Mouse (Mus musculus) limb, embryonic 11.5 days (tissue): ENCODE data around the gene Rnpep. TPM values are rescaled to one million over a fixed set of nuclear protein-coding genes. Genes with fewer than 3 reads are reported as not detected.
A peak's percentile ranks its signal among the peaks of the same experiment; 100 is the strongest.

ENCODE experiments used
- ATAC-seq: fragments of 200-750 bp; cut with Nextera tagmentation; 2 replicates; pipeline ENCODE4 v1.8.0; 2017; ENCODE audit warnings: low read depth; ENCODE audit not compliant: insufficient number of reproducible peaks, low FRiP score, low TSS enrichment
- DNase-seq: peaks from one replicate; pipeline ENCODE4 v3.0.0-alpha.2; 2015; ENCODE audit warnings: low spot score
- H3K27ac ChIP-seq: fragments of 300-500 bp; sonication (generic); replicated peaks from 2 replicates; pipeline ENCODE4 v1.5.1; 2014; ENCODE audit warnings: low read depth, mild to moderate bottlenecking, low read length
- H3K27me3 ChIP-seq: fragments of 300-500 bp; sonication (generic); 2 replicates; pipeline ENCODE4 v1.6.1; 2014; ENCODE audit warnings: mild to moderate bottlenecking, low read length, mixed read lengths; ENCODE audit not compliant: control insufficient read depth, insufficient read depth
- H3K36me3 ChIP-seq: fragments of 300-500 bp; sonication (generic); 2 replicates; pipeline ENCODE4 v1.6.1; 2014; ENCODE audit warnings: mild to moderate bottlenecking, low read length, moderate library complexity, mixed read lengths; ENCODE audit not compliant: control insufficient read depth, insufficient read depth
- H3K4me1 ChIP-seq: fragments of 300-500 bp; sonication (generic); 2 replicates; pipeline ENCODE4 v1.6.1; 2014; ENCODE audit warnings: low read length, mixed read lengths; ENCODE audit not compliant: control insufficient read depth, insufficient read depth
- H3K4me2 ChIP-seq: fragments of 300-500 bp; sonication (generic); 2 replicates; pipeline ENCODE4 v1.6.1; 2014; ENCODE audit warnings: low read depth, mild to moderate bottlenecking, moderate library complexity; ENCODE audit not compliant: severe bottlenecking
- H3K4me3 ChIP-seq: fragments of 300-500 bp; sonication (generic); 2 replicates; pipeline ENCODE4 v1.5.1; 2014; ENCODE audit warnings: low read depth, low read length
- H3K9ac ChIP-seq: fragments of 300-500 bp; sonication (generic); 2 replicates; pipeline ENCODE4 v1.6.1; 2014; ENCODE audit warnings: mild to moderate bottlenecking, low read length
- H3K9me3 ChIP-seq: fragments of 300-500 bp; sonication (generic); 2 replicates; pipeline ENCODE4 v1.6.1; 2016; ENCODE audit warnings: low read length; ENCODE audit not compliant: control insufficient read depth
- WGBS: fragments of 180-500 bp; shearing (Covaris S2); extraction: QIAGEN DNeasy Blood & Tissue Kit; methylation state at CpG from one replicate; pipeline ENCODE4 v1.1.7; 2014; 5-methylcytosine and 5-hydroxymethylcytosine counted together
- polyA plus RNA-seq: library from polyadenylated mRNA; unstranded; fragments of >200 nt; fragmentation: Nextera tagmentation; extraction: Ambion mirVana; gene quantifications from 2 replicates; pipeline ENCODE4 v1.2.1, GENCODE M21; 2014

Gene Rnpep
- polyA plus RNA-seq, 1 experiment from 2014 or later, result 112 TPM

- H3K4me2 ChIP-seq, result no peak overlapping the region
- DNase-seq (no peak), ATAC-seq (no peak)
- 78% methylated on average over 6 of the region's 6 CpGs for WGBS
- peaks cover 7% of the 10 kb centered on the region for H3K4me1 ChIP-seq
- H3K36me3 ChIP-seq, result peaks cover 13% of the 10 kb centered on the region; the same call in 1 of the 2 replicates
- H3K9me3 ChIP-seq, result no peaks in the 10 kb centered on the region
- H3K4me3 ChIP-seq, result no peak overlapping the region
- H3K27ac ChIP-seq, result no peak overlapping the region
- H3K27me3 ChIP-seq, result no peaks in the 10 kb centered on the region
- no peak overlapping the region for H3K9ac ChIP-seq
Observed at GRCm38 (mm10) chr1:135311356-135311755, 27.5 kb upstream of the Rnpep start.

- H3K27me3 ChIP-seq, result no peaks in the 10 kb centered on the region
- peaks cover 7% of the 10 kb centered on the region for H3K36me3 ChIP-seq
- no peak for ATAC-seq
- no peak overlapping the region for H3K4me3 ChIP-seq
- WGBS, result 85% methylated on average over 5 of the region's 5 CpGs
- no peak overlapping the region for H3K27ac ChIP-seq
- no peaks in the 10 kb centered on the region for H3K4me1 ChIP-seq
- H3K4me2 ChIP-seq, result no peak overlapping the region
- DNase-seq, result no peak
- no peak overlapping the region for H3K9ac ChIP-seq
- no peaks in the 10 kb centered on the region for H3K9me3 ChIP-seq
Observed at GRCm38 (mm10) chr1:135290908-135291307, 7.0 kb upstream of the Rnpep start.

- Histone ChIP-seq H3K4me3 (no peak overlapping the region), H3K27me3 (no peaks in the 10 kb centered on the region), H3K27ac (no peak overlapping the region), H3K36me3 (no peaks in the 10 kb centered on the region), H3K4me2 (no peak overlapping the region), H3K9me3 (no peaks in the 10 kb centered on the region), H3K9ac (no peak overlapping the region), H3K4me1 (no peaks in the 10 kb centered on the region)
- ATAC-seq (no peak), DNase-seq (no peak)
- 59% methylated on average over 2 of the region's 2 CpGs for WGBS
Observed at GRCm38 (mm10) chr1:135286311-135286710, 2.4 kb upstream of the Rnpep start.

- Histone ChIP-seq H3K4me2 (peak overlapping the region; percentile 87), H3K27ac (peak overlapping the region; percentile 16; the same call in 1 of the 2 replicates), H3K27me3 (no peaks in the 10 kb centered on the region), H3K4me1 (no peaks in the 10 kb centered on the region), H3K9me3 (no peaks in the 10 kb centered on the region), H3K9ac (peak overlapping the region; percentile 94), H3K36me3 (no peaks in the 10 kb centered on the region; the same call in 1 of the 2 replicates), H3K4me3 (peak overlapping the region; percentile 85)
- ATAC-seq (peak; percentile 71), DNase-seq (peak; percentile 66)
- WGBS, result under 1% methylated on average over 48 of the region's 48 CpGs
Observed at GRCm38 (mm10) chr1:135283287-135283825, 528 bp downstream of the Rnpep start.

- no peak for ATAC-seq
- WGBS, result 35% methylated on average over 13 of the region's 13 CpGs
Observed at GRCm38 (mm10) chr1:135282536-135283286, 1.2 kb downstream of the Rnpep start.

GRCm38 (mm10) chr1:135281841-135282240 is 2.0 kb downstream of the Rnpep start:
- no peak overlapping the region for H3K4me3 ChIP-seq
- H3K27me3 ChIP-seq, result no peaks in the 10 kb centered on the region
- DNase-seq (no peak), ATAC-seq (no peak)
- H3K9ac ChIP-seq, result no peak overlapping the region
- 96% methylated on average over 17 of the region's 17 CpGs for WGBS
- H3K4me2 ChIP-seq, result no peak overlapping the region
- no peaks in the 10 kb centered on the region for H3K4me1 ChIP-seq
- no peak overlapping the region for H3K27ac ChIP-seq
- no peaks in the 10 kb centered on the region for H3K9me3 ChIP-seq
- no peaks in the 10 kb centered on the region; the same call in 1 of the 2 replicates for H3K36me3 ChIP-seq

More at GRCm38 (mm10) chr1:135282536-135283286, 1.2 kb downstream of the Rnpep start:
- H3K4me1 ChIP-seq, result no peaks in the 10 kb centered on the region
- H3K9me3 ChIP-seq, result no peaks in the 10 kb centered on the region
- DNase-seq, result no peak
- H3K4me2 ChIP-seq, result peak overlapping the region; percentile 87
- H3K27ac ChIP-seq, result no peak overlapping the region
- no peaks in the 10 kb centered on the region; the same call in 1 of the 2 replicates for H3K36me3 ChIP-seq
- H3K9ac ChIP-seq, result peak overlapping the region; percentile 94
- no peaks in the 10 kb centered on the region for H3K27me3 ChIP-seq
- H3K4me3 ChIP-seq, result peak overlapping the region; percentile 85

- Histone ChIP-seq H3K4me1 (no peaks in the 10 kb centered on the region), H3K4me3 (no peak overlapping the region), H3K9me3 (no peaks in the 10 kb centered on the region), H3K27ac (no peak overlapping the region), H3K9ac (no peak overlapping the region), H3K27me3 (no peaks in the 10 kb centered on the region), H3K36me3 (peaks cover 5% of the 10 kb centered on the region; the same call in 1 of the 2 replicates), H3K4me2 (no peak overlapping the region)
- DNase-seq (no peak), ATAC-seq (no peak)
- 89% methylated on average over 9 of the region's 9 CpGs for WGBS
Observed at GRCm38 (mm10) chr1:135280646-135281045, 3.2 kb downstream of the Rnpep start.

- DNase-seq, result no peak
Observed at GRCm38 (mm10) chr1:135271371-135271770, 12.5 kb downstream of the Rnpep start.

More at GRCm38 (mm10) chr1:135271371-135271770, 12.5 kb downstream of the Rnpep start:
- Histone ChIP-seq H3K4me2 (no peak overlapping the region), H3K9ac (no peak overlapping the region), H3K36me3 (peaks cover 7% of the 10 kb centered on the region; the same call in 1 of the 2 replicates), H3K27me3 (no peaks in the 10 kb centered on the region), H3K27ac (no peak overlapping the region), H3K4me3 (no peak overlapping the region), H3K4me1 (no peaks in the 10 kb centered on the region), H3K9me3 (no peaks in the 10 kb centered on the region)
- no peak for ATAC-seq
- 81% methylated on average over 9 of the region's 9 CpGs for WGBS
